Mouse (Mus musculus) lung, postnatal 0 days (tissue): Measurements from ENCODE around the gene Kcnk2.

Experiments used
- CTCF ChIP-seq: IDR thresholded peaks from 2 replicates; pipeline ENCODE4 v1.5.1; 2016; ENCODE audit warnings: antibody characterized with exemption, mild to moderate bottlenecking
- EP300 ChIP-seq: IDR thresholded peaks from 2 replicates; pipeline ENCODE4 v1.6.1; 2016; ENCODE audit warnings: antibody characterized with exemption, mild to moderate bottlenecking, control low read depth

DNA sequence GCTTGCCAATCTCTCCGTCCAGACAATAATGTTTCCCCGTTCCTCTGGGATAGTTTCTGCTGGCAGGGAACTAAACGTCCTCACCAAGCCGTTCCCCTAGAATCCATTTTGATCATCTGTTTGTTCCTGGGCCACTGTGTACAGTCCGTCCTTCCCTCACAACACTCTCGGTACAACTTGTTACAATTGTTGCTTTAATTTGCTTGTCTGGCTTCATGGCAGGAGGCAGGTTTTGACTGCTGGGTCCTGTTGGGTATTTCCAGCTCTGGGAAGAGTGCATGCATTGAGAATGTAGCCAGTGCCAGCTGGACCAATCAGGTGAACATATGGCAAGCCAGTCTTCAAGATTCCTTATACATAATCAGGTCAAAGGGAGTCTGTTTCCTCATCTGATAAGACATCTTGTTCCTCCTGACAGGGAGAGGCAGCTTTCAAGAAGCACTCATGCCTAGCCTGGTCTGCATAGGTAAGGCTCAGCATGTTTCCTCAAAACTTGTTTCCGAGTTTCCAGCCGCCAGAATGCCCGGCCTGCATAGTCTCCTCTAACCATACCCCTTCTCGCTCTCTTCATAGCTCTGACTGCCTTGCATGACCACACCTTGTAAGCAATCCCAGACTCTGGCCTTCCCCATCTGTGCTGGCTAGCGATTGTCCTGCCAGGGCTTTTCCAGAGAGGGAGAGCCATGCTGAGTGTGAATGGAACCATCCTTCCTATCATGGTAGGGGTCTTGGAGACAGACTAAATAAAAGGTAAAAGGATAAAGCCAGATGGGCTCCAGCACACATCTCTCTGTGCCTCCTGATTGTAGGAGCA lies 184.1 kb downstream of the Kcnk2 start:
- TF ChIP-seq CTCF: no peak
- no peak for TF ChIP-seq EP300
